Mouse (Mus musculus): ENCODE measurements around the gene 1700007K13Rik. TPM values are rescaled to one million over a fixed set of nuclear protein-coding genes. Genes with fewer than 3 reads are reported as not detected.

1700007K13Rik gene
- polyA plus RNA-seq, 1 experiment, result 34.9 TPM

DNA sequence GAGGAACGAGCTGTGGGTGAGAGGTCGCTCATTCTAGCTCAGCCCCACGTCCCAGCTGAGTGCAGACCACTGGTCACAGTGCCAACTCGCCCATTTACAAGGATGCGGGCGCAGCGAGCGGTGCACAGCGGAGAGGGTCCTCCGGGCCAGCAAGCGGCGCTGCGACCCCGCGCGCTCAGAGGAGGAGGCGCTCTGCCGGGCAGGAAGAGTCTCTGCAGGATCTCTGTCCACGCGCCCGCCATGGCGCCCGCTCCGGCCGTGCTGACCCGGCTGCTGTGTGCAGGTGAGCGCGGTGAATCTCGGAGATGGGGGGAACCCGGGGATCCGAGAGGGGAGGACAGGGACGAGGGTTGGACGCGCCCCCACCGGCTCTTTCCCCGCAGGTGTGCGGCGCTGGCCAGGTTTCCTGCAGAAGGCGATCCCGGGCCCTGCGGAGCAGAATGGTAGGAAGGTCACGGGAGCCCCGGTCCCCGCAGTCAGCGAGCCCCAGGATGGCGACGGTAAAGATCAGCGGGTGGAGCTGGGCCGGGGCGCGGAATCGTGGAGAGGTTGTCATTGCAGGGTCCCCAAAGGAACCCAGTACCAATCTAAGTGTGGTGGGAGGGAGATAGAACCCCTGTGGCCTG is 1.8 kb upstream of the 1700007K13Rik start, which contains the start of gene Mrps2:
Gene Mrps2 (plus strand): TSS at position 207 of the 626 bp plus-strand sequence.
- no peaks in the 10 kb centered on the region for H3K27me3 ChIP-seq (ENCODE audit: control insufficient read depth, insufficient read depth, low read length, poor library complexity, severe bottlenecking)
- peak within 1 kb of the TSS; percentile 87 for H3K4me3 ChIP-seq (ENCODE audit: low read depth, low read length)
- H3K27ac ChIP-seq (ENCODE audit: insufficient read depth, low read length), result peak within 1 kb of the TSS; percentile 95
- H3K36me3 ChIP-seq (ENCODE audit: control insufficient read depth, insufficient read depth, low read length, poor library complexity, severe bottlenecking), result peaks cover 18% of the 10 kb centered on the region
- H3K4me1 ChIP-seq (ENCODE audit: control insufficient read depth, insufficient read depth, low read length), result no peaks in the 10 kb centered on the region
- H3K9me3 ChIP-seq (replicated peaks; ENCODE audit: control insufficient read depth, insufficient read depth, low read length, poor library complexity, severe bottlenecking), result no peaks in the 10 kb centered on the region
- peak; percentile 30 for TF ChIP-seq POLR2A (IDR thresholded peaks at IDR 0.05; ENCODE audit: insufficient read depth, low read length)
- peak; percentile 71 for TF ChIP-seq CTCF (IDR thresholded peaks at IDR 0.05; ENCODE audit: low read depth, low read length)
- 0 out of 2 replicates have a peak, but pooled peaks have one; percentile 30 for TF ChIP-seq EP300 (IDR thresholded peaks at IDR 0.05; ENCODE audit: insufficient read depth, low read depth, low read length)
- H3K9ac ChIP-seq (ENCODE audit: low read depth, poor library complexity, severe bottlenecking), result peak within 1 kb of the TSS; percentile 91

DNA sequence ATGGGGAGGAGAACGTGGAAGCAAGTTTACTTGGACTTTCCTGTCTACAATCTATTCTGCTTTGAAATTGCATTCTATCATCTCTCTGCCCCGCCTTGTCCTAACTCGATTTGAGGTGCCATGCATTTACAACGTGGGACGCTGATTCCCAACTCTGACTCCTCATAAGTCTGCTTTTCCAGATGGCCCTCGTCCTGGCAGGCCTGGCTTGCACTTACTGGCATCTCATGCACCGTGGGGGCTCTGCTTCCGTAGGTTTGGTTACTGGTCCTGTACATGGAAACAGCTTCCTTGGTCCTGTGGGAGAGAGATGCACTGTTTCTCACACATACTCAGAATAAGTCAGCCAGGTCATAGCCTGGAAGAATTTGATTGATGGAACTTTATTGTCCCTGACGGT is 1.2 kb downstream of the 1700007K13Rik start:
- Histone ChIP-seq H3K4me1 (ENCODE audit: control insufficient read depth, insufficient read depth, low read length) (no peaks in the 10 kb centered on the region), H3K4me3 (ENCODE audit: low read depth, low read length) (peak overlapping the region; percentile 76; the same call in 1 of the 2 replicates), H3K27ac (ENCODE audit: insufficient read depth, low read length) (no peak overlapping the region), H3K36me3 (ENCODE audit: control insufficient read depth, insufficient read depth, low read length, poor library complexity, severe bottlenecking) (peaks cover 8% of the 10 kb centered on the region), H3K9me3 (replicated peaks; ENCODE audit: control insufficient read depth, insufficient read depth, low read length, poor library complexity, severe bottlenecking) (no peaks in the 10 kb centered on the region), H3K9ac (ENCODE audit: low read depth, poor library complexity, severe bottlenecking) (no peak overlapping the region), H3K27me3 (ENCODE audit: control insufficient read depth, insufficient read depth, low read length, poor library complexity, severe bottlenecking) (no peaks in the 10 kb centered on the region)
- TF ChIP-seq EP300 (IDR thresholded peaks at IDR 0.05; ENCODE audit: insufficient read depth, low read depth, low read length) (no peak), CTCF (IDR thresholded peaks at IDR 0.05; ENCODE audit: low read depth, low read length) (no peak), POLR2A (IDR thresholded peaks at IDR 0.05; ENCODE audit: insufficient read depth, low read length) (no peak)

- Histone ChIP-seq H3K36me3 (ENCODE audit: control insufficient read depth, insufficient read depth, low read length, poor library complexity, severe bottlenecking) (no peaks in the 10 kb centered on the region), H3K4me3 (ENCODE audit: low read depth, low read length) (no peak overlapping the region), H3K27me3 (ENCODE audit: control insufficient read depth, insufficient read depth, low read length, poor library complexity, severe bottlenecking) (no peaks in the 10 kb centered on the region), H3K9ac (ENCODE audit: low read depth, poor library complexity, severe bottlenecking) (no peak overlapping the region), H3K27ac (ENCODE audit: insufficient read depth, low read length) (no peak overlapping the region), H3K9me3 (replicated peaks; ENCODE audit: control insufficient read depth, insufficient read depth, low read length, poor library complexity, severe bottlenecking) (no peaks in the 10 kb centered on the region), H3K4me1 (ENCODE audit: control insufficient read depth, insufficient read depth, low read length) (no peaks in the 10 kb centered on the region)
- no peak for TF ChIP-seq POLR2A (IDR thresholded peaks at IDR 0.05; ENCODE audit: insufficient read depth, low read length)
- peak; percentile 61 for TF ChIP-seq CTCF (IDR thresholded peaks at IDR 0.05; ENCODE audit: low read depth, low read length)
Measured at GRCm38 (mm10) chr2:28463919-28464318, 2.2 kb downstream of the 1700007K13Rik start.

DNA sequence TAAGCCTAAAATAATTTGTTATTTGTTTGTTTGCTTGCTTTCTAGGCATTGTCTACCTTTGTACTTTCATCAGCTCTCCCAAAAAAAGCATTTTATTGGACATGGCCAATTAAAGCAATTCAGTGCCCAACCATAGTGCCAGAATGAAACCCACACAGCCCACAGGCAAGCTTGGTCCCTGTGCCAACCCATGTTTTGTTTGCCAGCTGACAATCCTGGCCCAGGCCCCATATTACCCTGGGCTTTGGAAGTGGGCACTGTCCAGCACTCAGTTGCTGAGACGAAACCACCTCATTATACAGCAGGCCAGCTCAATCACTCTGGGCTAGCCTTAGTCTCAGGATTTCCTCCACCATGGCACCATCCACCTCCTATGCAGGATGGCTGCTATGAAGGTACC is 9.5 kb downstream of the 1700007K13Rik start:
- TF ChIP-seq EP300 (IDR thresholded peaks at IDR 0.05; ENCODE audit: insufficient read depth, low read depth, low read length) (no peak), POLR2A (IDR thresholded peaks at IDR 0.05; ENCODE audit: insufficient read depth, low read length) (no peak), CTCF (IDR thresholded peaks at IDR 0.05; ENCODE audit: low read depth, low read length) (no peak)
- Histone ChIP-seq H3K9me3 (replicated peaks; ENCODE audit: control insufficient read depth, insufficient read depth, low read length, poor library complexity, severe bottlenecking) (no peaks in the 10 kb centered on the region), H3K27me3 (ENCODE audit: control insufficient read depth, insufficient read depth, low read length, poor library complexity, severe bottlenecking) (no peaks in the 10 kb centered on the region), H3K4me1 (ENCODE audit: control insufficient read depth, insufficient read depth, low read length) (no peaks in the 10 kb centered on the region), H3K4me3 (ENCODE audit: low read depth, low read length) (no peak overlapping the region), H3K9ac (ENCODE audit: low read depth, poor library complexity, severe bottlenecking) (no peak overlapping the region), H3K36me3 (ENCODE audit: control insufficient read depth, insufficient read depth, low read length, poor library complexity, severe bottlenecking) (no peaks in the 10 kb centered on the region), H3K27ac (ENCODE audit: insufficient read depth, low read length) (no peak overlapping the region)

DNA sequence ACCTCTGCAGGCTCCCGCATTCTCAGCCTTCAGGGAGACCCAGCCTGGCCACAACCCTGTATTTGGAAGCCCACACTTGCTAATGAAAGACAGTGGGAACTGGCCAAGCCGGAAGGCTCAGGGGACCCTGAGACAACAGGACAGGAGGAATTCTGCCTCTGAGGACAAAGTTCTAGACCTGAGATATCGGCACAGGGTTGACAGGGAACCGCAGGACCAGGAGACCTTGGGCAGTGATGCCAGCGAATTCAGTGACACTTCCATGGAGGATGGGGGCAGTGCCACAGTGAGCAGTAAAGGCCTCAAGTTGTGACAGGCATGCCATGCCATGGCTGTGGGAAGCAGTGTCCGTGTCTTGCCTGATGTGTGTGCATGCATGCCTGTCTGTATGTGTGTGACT is 12.6 kb downstream of the 1700007K13Rik start:
- no peak overlapping the region for H3K4me3 ChIP-seq (ENCODE audit: low read depth, low read length)
- H3K4me1 ChIP-seq (ENCODE audit: control insufficient read depth, insufficient read depth, low read length), result no peaks in the 10 kb centered on the region
- H3K9ac ChIP-seq (ENCODE audit: low read depth, poor library complexity, severe bottlenecking), result no peak overlapping the region
- no peak overlapping the region for H3K27ac ChIP-seq (ENCODE audit: insufficient read depth, low read length)
- no peaks in the 10 kb centered on the region for H3K27me3 ChIP-seq (ENCODE audit: control insufficient read depth, insufficient read depth, low read length, poor library complexity, severe bottlenecking)
- TF ChIP-seq POLR2A (IDR thresholded peaks at IDR 0.05; ENCODE audit: insufficient read depth, low read length) (no peak), EP300 (IDR thresholded peaks at IDR 0.05; ENCODE audit: insufficient read depth, low read depth, low read length) (no peak), CTCF (IDR thresholded peaks at IDR 0.05; ENCODE audit: low read depth, low read length) (no peak)
- H3K36me3 ChIP-seq (ENCODE audit: control insufficient read depth, insufficient read depth, low read length, poor library complexity, severe bottlenecking), result no peaks in the 10 kb centered on the region
- H3K9me3 ChIP-seq (replicated peaks; ENCODE audit: control insufficient read depth, insufficient read depth, low read length, poor library complexity, severe bottlenecking), result no peaks in the 10 kb centered on the region

- no peaks in the 10 kb centered on the region for H3K9me3 ChIP-seq (replicated peaks; ENCODE audit: control insufficient read depth, insufficient read depth, low read length, poor library complexity, severe bottlenecking)
- no peaks in the 10 kb centered on the region for H3K27me3 ChIP-seq (ENCODE audit: control insufficient read depth, insufficient read depth, low read length, poor library complexity, severe bottlenecking)
- H3K4me1 ChIP-seq (ENCODE audit: control insufficient read depth, insufficient read depth, low read length), result no peaks in the 10 kb centered on the region
- H3K9ac ChIP-seq (ENCODE audit: low read depth, poor library complexity, severe bottlenecking), result no peak overlapping the region
- no peaks in the 10 kb centered on the region for H3K36me3 ChIP-seq (ENCODE audit: control insufficient read depth, insufficient read depth, low read length, poor library complexity, severe bottlenecking)
- H3K4me3 ChIP-seq (ENCODE audit: low read depth, low read length), result no peak overlapping the region
- H3K27ac ChIP-seq (ENCODE audit: insufficient read depth, low read length), result no peak overlapping the region
- TF ChIP-seq POLR2A (IDR thresholded peaks at IDR 0.05; ENCODE audit: insufficient read depth, low read length) (no peak), EP300 (IDR thresholded peaks at IDR 0.05; ENCODE audit: insufficient read depth, low read depth, low read length) (no peak), CTCF (IDR thresholded peaks at IDR 0.05; ENCODE audit: low read depth, low read length) (no peak)
Measured at GRCm38 (mm10) chr2:28451663-28452062, 14.5 kb downstream of the 1700007K13Rik start.

Data from ES-Bruce4 (cell line).